Mouse (Mus musculus): ENCODE measurements around the gene Nat8f3.
"Not testable (repeated sequence)": the region's sequence is repeated elsewhere in the genome, so short reads cannot be mapped to it uniquely, and the experiment has no call there.

DNA sequence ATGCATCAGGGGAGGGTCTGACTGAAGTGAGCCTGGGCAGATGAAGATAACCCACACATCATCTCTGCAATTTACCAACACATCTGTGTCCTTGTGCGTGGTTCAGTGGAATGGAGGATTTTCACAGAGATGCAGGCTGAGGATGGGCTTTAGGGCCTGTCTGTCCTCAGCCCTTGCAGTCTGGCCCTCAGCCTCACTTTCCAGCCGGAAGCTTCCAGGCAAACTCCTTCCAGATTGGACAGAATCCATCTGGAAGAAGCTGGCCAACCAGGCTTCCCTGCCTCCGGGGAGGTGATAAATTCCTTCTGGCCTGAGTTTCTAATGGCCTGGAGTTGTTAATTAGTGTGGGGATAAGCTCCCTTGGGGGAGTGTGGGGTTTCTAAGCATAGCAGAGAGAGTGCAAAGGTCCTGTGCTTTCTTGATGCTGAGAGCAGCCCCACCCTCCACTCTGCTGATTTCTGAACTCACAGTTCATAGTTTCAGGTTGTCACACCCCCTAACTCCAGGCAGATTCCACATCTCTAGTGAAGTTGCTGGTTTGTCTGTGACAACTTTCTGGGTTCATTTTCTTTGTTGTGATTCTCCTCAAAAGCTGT, 45.5 kb upstream of the Nat8f3 start:
- not testable (repeated sequence) for TF ChIP-seq RAD21 (IDR thresholded peaks at IDR 0.05; ENCODE audit: low read depth, low read length); E2F4 (IDR thresholded peaks at IDR 0.05; ENCODE audit: borderline replicate concordance, low read depth, low read length); NELFE (IDR thresholded peaks at IDR 0.05; ENCODE audit: low read depth, low read length); MAX (IDR thresholded peaks at IDR 0.05; ENCODE audit: low read length); POLR2A (IDR thresholded peaks at IDR 0.05; ENCODE audit: control insufficient read depth in 1 of 2, insufficient read depth in 1 of 2, low read depth in 1 of 2, low read length in 2 of 2, poor library complexity in 1 of 2); ZNF384 (IDR thresholded peaks at IDR 0.05; ENCODE audit: low read depth, low read length); CTCF (IDR thresholded peaks at IDR 0.05 in 2 of 3, conservative IDR thresholded peaks at IDR 0.05 in 1 of 3; ENCODE audit: control insufficient read depth in 1 of 3, insufficient read depth in 1 of 3, low read depth in 2 of 3, low read length in 3 of 3, poor library complexity in 1 of 3, severe bottlenecking in 1 of 3); JUND (IDR thresholded peaks at IDR 0.05; ENCODE audit: low read depth, low read length); MAFK (IDR thresholded peaks at IDR 0.05; ENCODE audit: borderline replicate concordance, low read depth, low read length); TCF12 (IDR thresholded peaks at IDR 0.05; ENCODE audit: low read depth, low read length); USF1 (IDR thresholded peaks at IDR 0.05; ENCODE audit: low read depth, low read length); NRF1 (IDR thresholded peaks at IDR 0.05; ENCODE audit: insufficient read depth, low read depth, low read length, poor library complexity, severe bottlenecking)
